Mouse (Mus musculus) gastrocnemius, postnatal 14 days (tissue): ENCODE measurements around the gene Cfap46. TPM values are rescaled to one million over a fixed set of nuclear protein-coding genes. Genes with fewer than 3 reads are reported as not detected.

ENCODE experiments used
- DNase-seq: peaks from one replicate; pipeline ENCODE4 v3.0.0; 2021; ENCODE audit warnings: mixed read lengths
- intact Hi-C: fragments of 180-260 bp; cut with DNase I; formaldehyde crosslinking; loops from one replicate; pipeline ENCODE4 v1.15.1; 2025; ENCODE audit warnings: low total_unique reads
- total RNA-seq, 2 experiments: library from RNA; stranded (reverse); gene quantifications; 2 replicates each; pipeline ENCODE4 v1.2.3; 2021

Cfap46 gene
- total RNA-seq, 2 experiments from 2014 or later, result 0.07 to 0.12 TPM

- intact Hi-C loops, result no loop called here
- no peak for DNase-seq
Measured at GRCm38 (mm10) chr7:139584221-139585175, 99.1 kb downstream of the Cfap46 start.

DNA sequence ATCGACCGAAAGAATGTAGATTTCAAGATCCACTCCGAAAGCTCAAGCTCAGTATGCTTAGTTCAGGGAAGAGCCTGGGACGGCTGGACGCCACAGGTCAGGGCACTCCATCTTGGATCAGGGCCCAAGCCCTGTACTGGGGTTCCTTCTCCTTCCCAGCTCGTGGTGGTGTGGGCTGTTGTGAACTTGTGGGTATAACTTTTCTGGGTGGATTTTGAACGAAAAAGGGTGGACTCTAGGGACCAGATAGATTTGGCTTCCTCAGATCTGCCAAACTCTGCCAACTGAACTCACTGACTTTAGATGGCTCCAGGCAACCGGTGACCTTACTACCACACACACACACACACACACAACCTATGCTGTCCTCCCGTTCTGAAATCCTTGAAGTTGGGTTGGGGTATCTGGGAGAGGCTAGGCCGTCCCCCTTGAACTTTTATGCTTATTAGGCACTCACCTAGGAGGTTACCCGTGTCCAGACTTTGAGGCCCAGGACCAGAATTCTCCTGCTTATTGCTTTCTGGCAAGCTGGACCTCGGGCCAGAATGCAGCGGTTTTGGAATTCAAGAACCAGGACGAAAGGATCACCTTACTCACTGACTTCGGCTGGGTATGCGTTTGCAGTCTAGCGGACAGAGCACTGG, 100.4 kb downstream of the Cfap46 start:
- intact Hi-C loops, result loop anchor here (2.0 kb wide), 1 partner anchor 88 kb away; no protein-coding TSS in a partner anchor
- DNase-seq, result no peak

- DNase-seq, result peak; percentile 47
- intact Hi-C loops, result loop anchor here (2.0 kb wide), 1 partner anchor 88 kb away; no protein-coding TSS in a partner anchor
Measured at GRCm38 (mm10) chr7:139582595-139582994, 101.0 kb downstream of the Cfap46 start, which contains the start of gene Nkx6-2. Gene Nkx6-2, minus strand, starts transcription at chr7:139582797.

- peak; percentile 15 for DNase-seq
- intact Hi-C loops, result loop anchor here (2.0 kb wide), 1 partner anchor 87 kb away; no protein-coding TSS in a partner anchor
Measured at GRCm38 (mm10) chr7:139581801-139582571, 101.6 kb downstream of the Cfap46 start.

DNA sequence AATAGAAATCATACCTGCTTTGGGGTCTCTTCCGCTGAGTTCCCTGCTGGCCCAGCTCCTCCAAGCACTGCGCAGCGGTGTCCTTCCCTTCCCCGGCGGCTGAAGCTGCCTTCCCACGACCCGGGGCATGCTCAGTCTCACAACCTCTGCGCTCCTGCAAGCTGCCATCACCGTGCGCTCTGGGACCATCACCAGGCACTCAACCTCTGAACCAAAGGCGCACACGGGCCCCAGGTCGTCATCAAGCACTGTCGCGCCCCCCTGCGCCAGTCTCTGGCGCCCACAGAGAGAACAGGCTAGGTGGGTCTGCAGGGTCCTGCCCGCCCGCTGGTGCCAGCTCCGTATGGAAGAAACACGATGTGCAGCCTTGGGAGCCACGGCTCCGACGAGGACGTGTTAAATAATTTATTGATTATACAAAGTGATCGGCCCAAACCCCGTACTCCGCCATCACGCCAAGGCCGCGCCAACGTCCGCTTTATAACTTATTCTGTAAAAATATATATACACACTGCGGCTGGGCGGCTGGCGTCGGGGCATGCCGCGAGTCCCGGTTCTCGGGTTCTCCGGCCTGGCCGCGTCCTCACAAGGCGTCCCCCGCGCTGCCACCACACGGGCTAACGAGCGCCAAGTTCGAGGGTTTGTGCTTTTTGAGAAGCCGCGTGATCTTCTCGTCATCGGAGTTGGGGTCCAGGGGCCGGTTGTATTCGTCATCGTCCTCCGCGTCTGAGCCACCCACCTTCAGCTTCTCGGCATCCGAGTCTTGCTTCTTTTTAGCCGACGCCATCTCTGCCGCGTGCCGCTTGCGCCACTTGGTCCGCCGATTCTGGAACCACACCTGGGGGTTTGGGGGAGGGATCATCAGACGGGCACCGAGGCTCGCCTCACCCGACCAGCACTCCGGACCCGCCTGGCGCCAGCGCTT, 102.5 kb downstream of the Cfap46 start:
- intact Hi-C loops, result no loop called here

DNA sequence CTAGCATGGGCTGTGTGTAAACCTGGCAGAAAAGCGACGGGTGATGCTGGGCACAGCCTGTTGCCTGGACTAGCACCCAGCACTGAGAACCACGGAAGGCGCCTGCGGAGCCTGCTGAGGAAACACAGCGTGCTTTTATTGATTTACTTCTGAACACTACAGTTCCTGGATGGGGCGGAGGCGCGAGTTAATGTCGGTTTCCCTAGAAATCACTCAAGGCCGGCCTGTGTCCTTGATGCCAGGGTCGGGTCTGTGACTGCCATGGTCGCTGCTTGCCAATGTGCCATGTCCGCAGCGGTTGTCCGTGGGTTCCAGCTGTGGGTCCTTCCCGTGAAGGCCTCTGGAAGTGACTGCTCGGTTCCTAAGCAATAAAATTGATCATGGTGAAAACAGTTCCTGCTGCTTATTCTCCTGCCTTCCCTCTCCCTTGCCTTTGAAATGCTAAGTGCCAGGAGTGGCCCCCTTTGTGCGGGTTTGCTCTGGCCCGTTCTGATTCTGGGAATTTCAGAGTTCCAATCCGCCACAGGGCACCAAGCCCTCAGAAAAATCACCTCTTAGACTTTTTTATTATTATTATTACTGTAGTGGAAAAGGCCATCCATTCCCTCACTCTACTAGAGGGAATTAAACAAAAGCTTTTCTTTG, 104.2 kb downstream of the Cfap46 start:
- DNase-seq, result no peak
- intact Hi-C loops, result no loop called here

More for the DNA sequence above, 102.5 kb downstream of the Cfap46 start:
- no peak for DNase-seq

GRCm38 (mm10) chr7:139576064-139576686, 107.4 kb downstream of the Cfap46 start:
- no peak for DNase-seq
- intact Hi-C loops, result no loop called here

DNA sequence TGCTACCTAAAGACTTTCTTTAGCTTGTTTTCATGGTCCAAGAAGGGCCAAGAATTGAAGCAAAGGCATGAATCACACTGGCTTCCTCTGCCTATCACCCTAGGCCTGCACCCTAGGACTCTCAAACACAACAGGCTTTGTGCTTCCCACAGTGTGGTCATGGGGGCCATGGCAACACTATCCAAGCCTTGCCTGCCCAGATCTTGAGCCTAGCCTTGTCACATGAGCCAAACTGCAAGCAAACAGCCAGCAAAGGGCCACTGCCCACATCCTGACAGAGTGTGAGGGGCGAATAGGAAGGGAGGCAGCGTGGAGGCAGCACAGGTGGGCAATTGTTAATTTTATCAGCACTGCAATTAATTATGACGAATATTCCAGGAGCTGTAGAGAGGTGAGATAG, 111.0 kb downstream of the Cfap46 start:
- intact Hi-C loops, result no loop called here
- DNase-seq, result no peak

DNA sequence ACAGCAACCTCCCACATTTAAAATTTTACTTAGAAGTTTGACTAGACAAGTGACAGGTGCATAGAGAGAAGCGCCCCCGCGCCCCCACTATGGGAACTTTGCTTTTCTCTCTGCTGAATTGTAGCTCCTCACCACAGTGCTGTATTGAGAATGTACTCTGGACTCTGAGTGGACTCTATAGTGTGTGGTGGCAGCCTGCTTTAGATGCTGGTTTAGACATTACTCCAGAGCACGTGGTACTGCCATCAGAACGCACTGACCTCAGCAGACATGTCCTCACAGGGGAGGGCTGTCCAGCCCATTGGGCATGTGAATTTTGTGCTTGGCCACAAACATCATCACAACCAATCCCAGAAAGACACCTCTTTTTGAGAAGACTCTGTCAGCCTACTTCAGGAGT, 112.8 kb downstream of the Cfap46 start:
- intact Hi-C loops, result no loop called here
- DNase-seq, result no peak

- intact Hi-C loops, result no loop called here
- DNase-seq, result no peak
Measured at GRCm38 (mm10) chr7:139566533-139566932, 117.1 kb downstream of the Cfap46 start.

- no peak for DNase-seq
- intact Hi-C loops, result no loop called here
Measured at GRCm38 (mm10) chr7:139565998-139566397, 117.6 kb downstream of the Cfap46 start.

DNA sequence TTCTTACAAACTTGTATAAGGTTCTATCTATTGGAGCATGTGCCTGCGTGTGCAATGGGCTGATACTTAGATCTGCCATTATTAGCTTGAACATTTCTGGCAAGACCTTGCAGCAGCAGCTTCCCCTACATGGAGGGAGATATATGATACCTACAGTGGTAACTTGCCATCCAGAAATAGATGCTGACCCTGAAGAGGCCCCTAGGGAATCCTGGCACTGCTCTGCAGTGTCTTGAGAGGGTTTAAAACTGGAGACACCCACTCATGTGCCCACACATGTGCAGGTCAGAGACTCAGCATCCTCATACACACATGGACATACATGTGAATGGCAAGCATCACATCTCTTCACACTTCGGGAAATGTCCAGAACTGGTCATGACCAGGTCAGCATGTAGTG, 119.5 kb downstream of the Cfap46 start:
- DNase-seq, result no peak
- intact Hi-C loops, result no loop called here

- intact Hi-C loops, result no loop called here
- DNase-seq, result no peak
Measured at GRCm38 (mm10) chr7:139563425-139563824, 120.2 kb downstream of the Cfap46 start.

- intact Hi-C loops, result no loop called here
- no peak for DNase-seq
Measured at GRCm38 (mm10) chr7:139559659-139560058, 124.0 kb downstream of the Cfap46 start.

DNA sequence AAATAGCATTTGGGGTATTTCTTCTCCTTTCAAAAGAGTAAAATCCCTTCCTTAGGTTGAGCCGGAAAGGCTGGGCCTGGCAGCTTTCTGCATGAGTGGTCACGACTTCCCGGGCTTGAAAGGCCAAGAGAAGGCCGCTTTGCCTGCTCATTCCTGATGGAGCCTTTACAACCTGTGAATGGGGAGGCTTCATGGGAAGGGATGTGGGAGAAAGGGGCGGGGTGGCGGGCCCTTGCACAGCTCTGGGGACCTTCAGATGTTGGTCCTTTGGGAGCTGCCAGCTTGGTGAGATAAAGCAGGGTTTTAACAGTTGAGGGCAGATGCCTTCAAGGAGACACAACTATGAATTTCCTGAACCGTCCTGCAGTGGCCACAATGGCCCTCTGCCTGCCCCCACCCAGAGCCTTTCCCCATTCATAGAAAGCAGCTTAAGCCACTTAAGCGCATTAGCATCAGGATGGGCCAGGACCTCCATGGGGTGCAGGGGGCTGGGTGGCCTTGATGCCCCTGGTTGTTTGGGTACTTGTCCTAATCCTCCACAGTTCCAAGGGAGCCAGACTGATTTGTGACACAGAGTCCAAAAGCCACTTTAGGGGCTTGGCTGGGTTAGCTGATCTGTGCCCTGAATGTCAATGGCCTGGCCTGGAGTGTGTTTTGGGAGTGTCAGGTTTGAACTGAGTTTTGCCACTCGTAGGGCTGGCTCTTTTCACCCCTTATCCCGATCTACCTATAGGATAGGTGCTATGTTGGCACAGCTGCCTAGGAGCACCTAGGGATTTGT, 126.7 kb downstream of the Cfap46 start:
- intact Hi-C loops, result no loop called here
- DNase-seq, result no peak

GRCm38 (mm10) chr7:139556331-139556730, 127.3 kb downstream of the Cfap46 start:
- no peak for DNase-seq
- intact Hi-C loops, result no loop called here

- intact Hi-C loops, result no loop called here
- no peak for DNase-seq
Measured at GRCm38 (mm10) chr7:139551519-139551918, 132.1 kb downstream of the Cfap46 start.
